Mouse (Mus musculus) T-helper 2 cell (primary cell): ENCODE measurements around the gene Gapvd1.
"Not testable (repeated sequence)": the region's sequence is repeated elsewhere in the genome, so short reads cannot be mapped to it uniquely, and the experiment has no call there.

Source experiments
- in situ Hi-C: fragments of 300-600 bp; cut with MboI, MseI; formaldehyde crosslinking; loops from one replicate; pipeline ENCODE4 v1.15.1; 2025; ENCODE audit warnings: high pct_unique_total_duplicates

Gene Gapvd1

DNA sequence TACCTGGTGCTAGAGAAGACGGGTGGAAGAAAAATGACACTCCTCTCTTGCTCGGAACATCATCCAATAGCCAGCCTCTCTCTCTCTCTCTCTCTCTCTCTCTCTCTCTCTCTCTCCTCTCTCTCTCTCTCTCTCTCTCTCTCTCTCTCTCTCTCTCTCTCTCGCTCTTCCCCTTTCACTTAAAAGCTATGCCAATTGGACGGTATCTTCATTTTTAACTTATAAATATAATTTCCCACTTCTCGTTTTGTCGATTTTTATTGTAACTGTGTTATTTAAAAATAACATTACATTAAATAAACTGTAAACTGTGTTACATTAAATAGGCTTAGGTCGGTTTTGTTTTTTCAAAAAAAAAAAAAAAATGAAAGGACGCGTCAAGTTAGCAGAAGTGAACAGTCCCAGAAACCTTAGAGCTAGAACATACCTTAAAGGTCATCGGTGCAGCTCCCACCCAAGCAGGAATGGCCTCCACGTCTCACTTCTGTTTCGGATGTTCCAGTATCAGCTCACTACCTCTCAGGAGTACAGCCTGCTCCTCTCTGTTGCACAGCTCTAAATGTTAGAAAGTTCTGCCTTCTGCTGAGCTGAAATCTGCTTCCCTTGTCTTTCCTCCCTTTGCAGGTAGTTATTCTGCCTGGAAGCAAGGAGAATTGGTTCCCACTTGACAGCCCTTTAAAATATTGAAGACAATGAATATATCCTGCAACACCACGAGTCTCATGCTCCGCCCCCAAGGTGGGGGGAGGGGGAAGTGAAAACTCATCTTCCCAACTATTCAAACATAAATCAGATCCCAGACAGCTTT is at the start of gene Gapvd1:
Gene Gapvd1 (minus strand): TSS at position 682 of the 808 bp plus-strand sequence.
- in situ Hi-C loops, result no loop called here

DNA sequence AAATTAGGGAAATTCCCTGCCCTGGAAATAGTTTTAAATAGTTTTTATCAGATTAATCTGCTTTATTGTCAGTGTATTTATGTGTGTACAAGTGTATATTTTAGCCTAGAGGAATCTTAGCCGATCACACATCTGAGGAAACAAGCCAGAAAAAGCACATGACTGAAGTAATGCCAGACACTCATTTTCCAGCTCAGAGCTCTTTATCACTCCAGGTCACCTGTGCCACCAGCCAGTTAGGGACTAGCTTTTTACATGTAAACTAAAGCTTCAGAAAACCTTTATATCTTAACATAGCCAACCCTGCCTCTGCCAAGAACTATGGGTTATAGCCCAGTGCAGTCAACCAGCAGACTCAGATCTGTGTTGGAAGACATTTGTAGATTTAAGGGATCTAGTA is 49.8 kb upstream of the Gapvd1 start:
- in situ Hi-C loops, result no loop called here

DNA sequence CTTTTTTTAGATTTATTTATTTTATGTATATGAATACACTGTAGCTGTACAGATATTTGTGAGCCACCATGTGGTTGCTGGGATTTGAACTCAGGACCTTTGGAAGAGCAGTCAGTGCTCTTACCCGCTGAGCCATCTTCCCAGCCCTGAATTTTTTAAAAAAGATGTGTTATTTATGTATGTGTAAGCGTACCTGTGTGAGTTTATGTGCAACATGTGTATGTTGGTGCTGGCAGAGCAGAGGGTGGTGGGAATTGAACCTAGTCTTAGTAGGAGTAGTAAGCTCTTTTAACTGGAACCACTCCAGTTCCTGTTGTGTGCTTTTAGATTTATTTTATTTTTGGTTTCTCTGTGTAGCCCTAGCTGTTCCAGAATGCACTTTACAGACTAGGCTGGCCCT is 49.1 kb upstream of the Gapvd1 start:
- in situ Hi-C loops, result no loop called here

DNA sequence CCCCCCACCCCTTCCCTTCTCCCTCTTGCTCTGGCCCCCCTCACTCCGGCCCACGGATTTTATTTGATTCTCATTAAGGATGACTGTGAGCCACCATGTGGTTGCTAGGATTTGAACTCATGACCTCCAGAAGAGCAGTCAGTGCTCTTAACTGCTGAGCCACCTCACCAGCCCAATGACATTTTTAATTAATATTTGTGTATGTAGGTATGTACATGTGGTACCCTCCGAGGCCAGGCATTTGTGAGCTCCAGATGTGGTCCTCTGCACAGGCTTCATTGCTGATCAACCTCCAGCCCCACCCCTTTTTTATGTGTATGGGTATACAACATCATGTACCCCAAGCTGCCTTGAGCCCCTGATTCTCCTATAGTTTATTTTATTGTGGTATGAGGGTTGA is 48.7 kb upstream of the Gapvd1 start:
- in situ Hi-C loops, result no loop called here

DNA sequence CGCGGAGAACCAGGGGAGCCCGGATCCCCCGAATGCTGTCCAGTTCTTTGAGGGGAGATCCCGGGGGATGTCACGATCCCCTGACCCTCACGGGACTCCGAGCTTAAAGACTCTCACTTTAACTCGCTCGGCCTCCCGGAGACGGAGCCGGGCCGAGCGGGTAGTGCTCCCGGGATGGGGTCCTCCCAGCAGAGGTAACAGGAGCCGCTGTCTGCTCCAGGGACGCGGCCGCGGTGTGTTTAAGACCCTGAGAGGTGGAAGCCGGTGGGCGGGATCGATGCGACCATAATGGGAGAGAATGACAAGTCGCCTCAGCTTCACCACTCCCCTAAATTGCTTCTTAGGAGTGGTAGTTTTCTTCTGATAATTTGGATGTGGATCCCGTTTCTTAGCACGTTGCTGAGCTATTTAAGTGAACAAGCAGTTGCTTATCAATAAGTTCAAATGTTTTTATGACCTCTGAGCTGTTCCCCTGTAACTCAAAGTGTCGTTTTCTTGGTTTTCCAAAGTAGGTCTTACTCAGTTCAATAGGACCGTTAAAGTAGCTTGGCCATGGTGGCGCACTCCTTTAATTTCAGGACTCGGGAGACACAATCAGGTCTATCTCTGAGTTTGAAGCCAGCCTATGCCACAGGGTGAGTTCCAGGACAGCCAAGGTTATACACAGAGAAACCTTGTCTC is 47.7 kb upstream of the Gapvd1 start:
- in situ Hi-C loops, result not testable (repeated sequence)

DNA sequence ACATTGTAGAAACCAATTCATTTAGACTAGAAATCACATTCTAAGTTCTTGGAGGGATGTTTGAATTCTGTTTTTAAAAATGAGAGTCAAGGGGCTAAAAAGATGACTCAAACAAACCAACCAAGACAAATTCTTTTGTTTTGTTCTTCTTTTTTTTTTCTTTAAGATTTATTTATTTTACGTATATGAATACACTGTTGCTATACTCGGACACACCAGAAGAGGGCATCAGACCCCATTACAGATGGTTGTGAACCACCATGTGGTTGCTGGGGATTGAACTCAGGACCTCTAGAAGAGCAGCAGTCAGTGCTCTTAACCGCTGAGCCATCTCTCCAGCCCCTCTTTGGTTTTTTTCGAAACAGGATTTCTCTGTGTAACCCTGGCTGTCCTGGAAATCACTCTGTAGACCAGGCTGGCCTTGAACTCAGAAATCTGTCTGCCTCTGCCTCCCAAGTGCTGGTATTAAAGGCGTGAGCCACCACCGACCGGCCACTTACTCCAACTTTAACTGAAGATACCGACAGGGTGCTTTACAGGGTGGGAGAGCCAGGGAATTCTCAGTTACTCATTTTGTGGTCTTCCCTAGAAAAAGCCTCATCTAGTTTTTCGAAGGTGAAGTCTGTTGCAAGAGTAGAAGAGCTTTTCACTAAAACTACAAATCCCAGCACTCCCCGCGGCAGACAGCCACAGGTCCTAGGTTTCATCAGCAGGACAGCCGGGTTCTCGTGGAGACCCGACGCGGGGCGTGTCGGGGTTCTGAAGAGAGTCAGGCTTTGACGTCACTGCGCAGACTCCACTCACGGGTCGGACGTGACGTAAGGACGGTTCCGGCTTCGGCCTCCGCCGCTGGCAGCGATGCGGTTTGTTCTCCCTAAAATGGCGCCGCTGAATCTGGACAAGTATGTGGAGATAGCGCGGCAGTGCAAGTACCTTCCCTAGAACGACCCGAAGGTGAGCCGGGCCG is 46.8 kb upstream of the Gapvd1 start:
- in situ Hi-C loops, result no loop called here

DNA sequence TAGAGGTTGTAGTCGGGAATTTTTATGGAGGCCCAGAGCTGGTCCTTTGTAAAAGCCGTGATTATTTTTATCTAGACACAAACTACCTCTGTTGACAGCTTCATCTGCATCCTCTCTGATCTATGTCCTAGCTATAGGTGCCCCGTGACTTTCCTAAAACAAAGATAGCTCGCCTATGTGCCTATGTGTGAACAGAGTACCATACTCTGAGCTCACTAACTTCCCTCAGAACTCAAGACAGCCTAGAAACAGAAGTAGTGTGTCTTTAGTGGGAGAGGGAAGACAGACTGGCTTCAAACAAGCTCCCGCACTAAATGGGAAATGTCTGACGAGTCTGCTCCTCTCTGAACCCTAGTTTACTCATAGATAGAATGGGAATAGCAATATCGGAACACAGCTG is 45.3 kb upstream of the Gapvd1 start:
- in situ Hi-C loops, result no loop called here

DNA sequence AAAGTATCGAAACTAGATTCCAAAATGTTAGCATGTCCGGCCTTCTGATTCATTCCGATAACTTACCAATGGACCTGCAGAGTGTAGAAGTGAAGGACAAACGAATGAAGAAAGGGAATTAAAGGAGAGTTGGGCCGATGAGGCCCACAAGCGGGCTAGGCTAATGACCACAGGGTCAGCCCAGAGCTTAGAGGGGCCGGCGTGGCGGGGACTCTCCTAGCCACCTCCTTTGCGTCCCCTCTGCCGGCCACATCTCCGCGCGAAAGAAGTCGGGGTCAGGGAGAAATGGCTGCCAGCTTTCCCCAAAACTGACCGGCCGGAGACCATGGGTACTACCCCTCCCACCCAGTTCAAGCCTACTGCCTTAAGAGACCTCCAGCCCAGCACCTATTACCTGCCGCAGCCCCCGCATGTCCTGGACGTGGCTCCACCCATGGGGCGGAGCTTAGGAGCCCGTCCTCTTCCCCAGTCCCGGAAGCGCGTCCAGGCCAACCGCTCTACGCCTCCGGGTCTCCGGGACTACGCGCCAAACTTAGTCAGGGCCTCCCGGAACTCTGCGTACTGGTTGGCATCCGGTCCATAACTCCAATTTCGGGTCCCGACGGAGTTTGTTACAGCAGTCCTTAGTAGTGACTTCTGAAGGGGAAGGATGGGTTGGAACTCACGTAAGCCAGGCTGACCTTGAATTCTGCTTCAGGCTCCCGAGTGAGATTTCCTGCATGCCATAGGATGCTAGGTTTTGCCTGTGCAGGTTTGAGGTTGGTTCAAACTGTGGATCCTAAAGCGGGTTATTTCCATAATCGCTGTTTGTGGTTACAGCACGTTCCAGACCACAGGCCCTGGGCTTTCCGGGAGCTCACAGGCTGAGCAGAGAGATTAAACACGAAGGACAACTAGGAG is 44.6 kb upstream of the Gapvd1 start, which contains the start of gene Rabepk:
Gene Rabepk (minus strand): TSS at position 556 of the 900 bp plus-strand sequence.
- in situ Hi-C loops, result loop anchor here (10.0 kb wide), 1 partner anchor 165 kb away; the partner anchor contains the start of gene Traf1

DNA sequence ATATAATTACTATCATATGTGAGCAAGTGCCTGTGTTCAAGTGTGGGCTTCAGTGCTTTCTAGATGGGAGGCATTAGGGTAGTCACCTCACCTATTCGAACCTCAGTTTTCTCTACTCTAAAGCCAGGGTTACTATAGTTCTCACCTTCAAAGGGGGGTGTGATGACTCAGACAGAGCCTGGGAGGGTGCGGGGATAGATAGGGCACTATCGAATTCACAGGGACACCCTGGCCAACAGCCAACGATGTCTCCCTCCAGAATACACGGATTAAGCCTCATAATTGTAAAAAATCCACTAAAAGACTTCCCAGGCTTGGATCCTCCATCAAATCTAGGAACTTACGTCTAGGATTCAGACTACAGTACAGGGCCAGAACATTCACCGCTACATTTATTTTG is 40.4 kb upstream of the Gapvd1 start:
- in situ Hi-C loops, result loop anchor here (10.0 kb wide), 1 partner anchor 169 kb away; the partner anchor contains the start of gene Traf1

DNA sequence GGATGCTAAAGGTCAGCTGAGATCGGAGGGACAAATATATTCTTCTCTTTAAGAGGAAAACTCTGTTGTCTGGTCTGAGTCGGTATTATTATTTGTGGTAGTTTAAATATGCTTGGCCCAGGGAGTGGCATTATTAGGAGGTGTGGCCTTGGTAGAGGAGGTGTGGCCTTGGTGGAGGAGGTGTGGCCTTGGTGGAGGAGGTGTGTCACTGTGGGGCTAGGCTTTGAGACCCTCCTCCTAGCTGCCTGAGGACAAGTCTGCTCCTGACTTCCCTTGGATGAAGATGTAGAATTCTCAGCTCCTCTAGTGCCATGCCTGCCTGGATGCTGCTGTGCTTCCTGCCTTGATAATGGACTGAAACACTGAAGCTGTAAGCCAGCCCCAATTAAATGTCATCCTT is 39.5 kb upstream of the Gapvd1 start:
- in situ Hi-C loops, result loop anchor here (10.0 kb wide), 1 partner anchor 170 kb away; the partner anchor contains the start of gene Traf1

DNA sequence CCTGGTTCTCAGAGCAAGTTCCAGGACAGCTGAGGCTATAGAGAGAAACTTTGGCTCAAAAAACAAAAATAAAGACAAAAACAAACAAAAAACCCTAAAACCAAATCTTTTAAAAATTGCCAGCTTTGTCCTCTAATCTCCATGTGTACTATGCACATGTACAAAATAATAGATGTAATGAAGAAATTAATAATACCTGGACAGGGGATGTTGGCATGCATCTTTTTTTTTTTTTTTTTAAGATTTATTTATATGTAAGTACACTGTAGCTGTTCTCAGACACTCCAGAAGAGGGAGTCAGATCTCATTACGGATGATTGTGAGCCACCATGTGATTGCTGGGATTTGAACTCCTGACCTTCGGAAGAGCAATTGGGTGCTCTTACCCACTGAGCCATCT is 37.5 kb upstream of the Gapvd1 start:
- in situ Hi-C loops, result loop anchor here (10.0 kb wide), 1 partner anchor 172 kb away; the partner anchor contains the start of gene Traf1

DNA sequence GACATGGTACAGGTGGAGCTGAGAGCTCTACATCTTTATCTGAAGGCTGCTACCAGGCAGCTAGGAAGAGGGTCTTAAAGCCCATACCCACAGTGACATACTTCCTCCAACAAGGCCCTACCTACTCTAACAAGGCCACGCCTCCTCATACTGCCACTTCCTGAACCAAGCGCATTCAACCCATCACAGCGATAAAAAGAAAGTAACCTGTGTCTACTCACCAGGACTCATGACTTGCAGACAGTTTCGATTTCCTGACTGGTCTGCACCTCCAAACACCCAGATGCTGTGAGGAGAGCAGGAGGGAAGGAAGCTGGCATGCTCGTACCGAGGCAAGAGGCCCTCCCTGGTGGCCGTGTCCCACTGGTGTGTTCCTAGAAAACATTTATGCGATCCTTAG is 35.2 kb upstream of the Gapvd1 start:
- in situ Hi-C loops, result loop anchor here (10.0 kb wide), 1 partner anchor 175 kb away; the partner anchor contains the start of gene Traf1

DNA sequence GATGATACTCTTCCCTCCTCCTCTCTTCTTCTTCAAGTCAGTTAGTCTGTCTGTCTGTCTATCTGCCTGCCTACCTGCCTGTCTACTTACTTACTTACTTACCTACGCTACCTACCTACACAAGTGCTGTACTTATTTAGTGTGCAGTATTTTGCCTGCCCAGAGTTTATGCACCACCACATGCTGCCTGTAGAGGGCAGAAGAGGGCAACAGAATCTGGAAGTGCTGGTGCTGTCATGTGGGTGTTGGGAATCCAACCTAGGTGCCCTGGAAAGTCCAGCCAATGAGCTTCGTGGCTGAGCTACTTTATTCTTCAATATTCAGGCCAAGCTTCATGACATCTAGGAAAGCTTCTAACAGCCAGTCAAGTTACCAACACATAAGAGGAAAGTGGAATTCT is 29.1 kb upstream of the Gapvd1 start:
- in situ Hi-C loops, result no loop called here

DNA sequence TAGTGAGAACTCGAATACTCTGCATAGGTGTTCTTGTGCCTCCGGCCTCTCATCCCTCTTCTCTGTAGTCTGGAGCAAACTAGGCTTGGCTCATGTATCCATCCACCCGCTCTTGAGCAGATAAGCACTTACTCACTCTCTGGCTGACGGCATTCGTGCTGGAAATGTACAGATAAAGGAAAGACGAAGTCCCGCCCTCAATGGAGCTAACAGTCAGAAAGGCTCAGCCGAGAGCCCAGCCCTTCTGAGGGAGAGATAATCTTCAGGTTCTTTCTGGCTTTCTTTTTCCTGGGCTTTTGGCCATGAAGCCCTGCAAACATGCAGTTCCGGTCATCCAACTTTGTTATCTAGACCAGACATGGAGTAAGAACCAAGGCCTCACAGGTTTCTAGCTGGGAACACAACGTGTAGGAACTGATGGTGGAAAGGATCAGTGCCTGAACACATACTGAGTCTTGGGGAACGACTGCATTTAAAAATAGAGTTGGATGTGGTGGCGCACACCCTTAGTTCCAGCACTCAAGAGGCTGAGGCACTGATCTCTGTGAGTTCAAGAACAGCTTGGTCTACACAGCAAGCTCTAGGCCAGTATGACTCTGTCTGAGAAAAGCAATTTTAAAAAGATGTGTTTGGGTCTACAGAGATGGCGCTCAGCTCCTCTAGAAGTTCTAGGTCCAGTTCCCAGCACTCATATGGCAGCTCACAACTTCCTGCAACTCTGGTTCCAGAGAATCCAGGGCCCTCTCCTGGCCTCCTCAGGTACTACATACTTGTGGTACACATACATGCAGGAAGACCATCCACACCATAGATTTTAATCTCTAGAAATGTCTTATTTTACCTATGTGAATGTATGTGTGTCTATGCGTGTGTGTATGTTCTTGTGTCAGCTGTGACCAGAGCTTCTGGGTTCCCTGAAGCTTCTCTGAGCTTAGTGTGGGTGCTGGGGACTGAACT is 28.3 kb upstream of the Gapvd1 start:
- in situ Hi-C loops, result no loop called here

DNA sequence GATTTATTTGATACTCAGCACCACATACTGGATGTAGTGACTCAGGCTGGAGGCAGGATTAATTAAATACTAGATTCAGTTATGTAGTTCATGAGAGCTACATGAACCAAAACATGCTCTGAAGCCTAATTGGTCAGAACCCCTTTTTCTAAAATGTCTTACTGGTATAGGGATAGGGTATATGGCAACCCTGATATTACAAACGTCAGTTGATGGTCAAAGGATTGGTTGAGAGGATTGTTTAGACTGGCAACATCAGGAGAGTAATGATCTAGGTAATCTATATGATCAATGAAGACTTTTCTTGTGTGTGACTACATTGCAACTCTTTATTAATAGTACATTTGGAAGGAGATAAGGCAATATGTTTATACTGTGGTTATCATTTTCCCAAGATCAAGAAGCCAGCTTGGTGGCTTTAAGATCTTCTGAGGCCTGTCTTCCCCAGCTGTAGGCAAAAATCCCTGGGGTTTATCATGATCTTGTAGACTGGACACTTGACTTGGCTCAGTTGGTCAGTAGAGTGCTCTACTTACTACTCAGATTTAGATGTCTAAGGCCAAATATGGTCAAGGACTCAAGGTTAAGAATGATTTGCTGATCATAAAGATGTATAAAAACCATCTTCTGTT is 22.3 kb upstream of the Gapvd1 start:
- in situ Hi-C loops, result no loop called here

DNA sequence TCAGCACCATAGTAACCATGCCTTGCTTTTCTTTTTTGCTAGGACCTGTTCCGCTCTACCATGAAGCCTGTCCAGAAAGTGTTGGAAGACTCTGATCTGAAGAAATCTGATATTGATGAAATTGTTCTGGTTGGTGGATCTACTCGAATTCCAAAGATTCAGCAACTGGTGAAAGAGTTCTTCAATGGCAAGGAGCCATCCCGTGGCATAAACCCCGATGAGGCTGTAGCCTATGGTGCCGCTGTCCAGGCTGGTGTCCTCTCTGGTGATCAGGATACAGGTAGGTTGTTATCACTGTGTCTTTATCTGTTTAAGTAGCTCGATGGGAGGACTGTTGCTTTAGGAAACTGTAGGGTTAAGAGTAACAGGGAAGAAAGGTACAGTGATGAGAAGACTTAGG is 19.5 kb upstream of the Gapvd1 start:
- in situ Hi-C loops, result no loop called here

DNA sequence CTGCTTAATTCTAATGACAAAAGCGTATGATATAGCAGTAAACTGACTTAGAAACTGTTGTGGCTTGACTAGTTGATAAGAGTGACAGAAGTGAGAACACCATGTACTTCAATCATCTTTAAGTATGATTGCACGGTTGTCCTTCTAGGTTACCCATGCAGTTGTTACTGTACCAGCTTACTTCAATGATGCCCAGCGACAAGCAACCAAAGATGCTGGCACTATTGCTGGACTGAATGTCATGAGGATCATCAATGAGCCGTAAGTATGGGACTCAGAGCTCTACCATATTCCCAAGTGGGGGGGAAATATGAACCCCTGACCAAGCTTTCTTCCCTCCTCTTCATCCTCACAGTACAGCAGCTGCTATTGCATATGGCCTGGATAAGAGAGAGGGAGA is 18.6 kb upstream of the Gapvd1 start:
- in situ Hi-C loops, result no loop called here

DNA sequence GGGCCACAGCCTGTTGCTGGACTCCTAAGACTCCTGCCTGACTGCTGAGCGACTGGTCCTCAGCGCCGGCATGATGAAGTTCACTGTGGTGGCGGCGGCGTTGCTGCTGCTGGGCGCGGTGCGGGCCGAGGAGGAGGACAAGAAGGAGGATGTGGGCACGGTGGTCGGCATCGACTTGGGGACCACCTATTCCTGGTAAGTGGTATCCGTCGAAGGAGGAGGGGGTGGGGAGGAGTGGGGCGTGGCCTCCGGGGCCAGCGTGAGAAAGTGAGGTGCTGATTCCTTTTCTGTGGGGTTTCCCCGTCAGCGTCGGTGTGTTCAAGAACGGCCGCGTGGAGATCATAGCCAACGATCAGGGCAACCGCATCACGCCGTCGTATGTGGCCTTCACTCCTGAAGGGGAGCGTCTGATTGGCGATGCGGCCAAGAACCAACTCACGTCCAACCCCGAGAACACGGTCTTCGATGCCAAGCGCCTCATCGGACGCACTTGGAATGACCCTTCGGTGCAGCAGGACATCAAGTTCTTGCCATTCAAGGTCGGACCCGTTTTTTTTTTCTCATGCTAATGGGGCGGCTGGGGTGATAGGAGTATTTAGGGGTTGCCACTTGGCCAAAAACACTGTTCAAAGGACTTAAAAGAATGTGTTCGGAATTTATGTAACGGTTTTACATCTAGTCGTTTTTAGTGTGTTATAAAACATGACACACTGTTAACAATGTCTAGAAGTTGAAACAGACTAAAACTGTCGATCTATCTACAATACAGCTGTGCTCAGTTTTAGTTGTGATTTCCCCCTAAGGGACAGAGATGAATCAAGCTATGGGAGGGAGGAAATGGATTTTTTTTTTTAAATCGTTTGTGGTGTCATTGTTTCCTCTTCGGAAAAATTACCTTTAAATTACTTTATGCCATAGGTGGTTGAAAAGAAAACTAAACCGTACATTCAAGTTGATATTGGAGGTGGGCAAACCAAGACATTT is 17.5 kb upstream of the Gapvd1 start:
- in situ Hi-C loops, result no loop called here
